Mouse (Mus musculus) liver, postnatal 0 days (tissue): ENCODE measurements around the gene Plscr2. TPM values are rescaled to one million over a fixed set of nuclear protein-coding genes. Genes with fewer than 3 reads are reported as not detected.

ENCODE experiments used
- ATAC-seq: fragments of 200-750 bp; cut with Nextera tagmentation; 2 replicates; pipeline ENCODE4 v1.8.0; 2017; ENCODE audit warnings: mild to moderate bottlenecking, moderate library complexity
- DNase-seq: peaks from one replicate; pipeline ENCODE4 v3.0.0-alpha.2; 2016
- H3K27ac ChIP-seq: fragments of 300-500 bp; sonication (generic); 2 replicates; pipeline ENCODE4 v1.5.1; 2014; ENCODE audit warnings: antibody characterized with exemption, moderate library complexity, mild to moderate bottlenecking, low read depth
- H3K27me3 ChIP-seq: fragments of 300-500 bp; sonication (generic); 2 replicates; pipeline ENCODE4 v1.6.1; 2014; ENCODE audit warnings: low read length, control low read depth, mixed read lengths; ENCODE audit not compliant: insufficient read depth
- H3K36me3 ChIP-seq: fragments of 300-500 bp; sonication (generic); replicated peaks from 2 replicates; pipeline ENCODE4 v1.6.1; 2014; ENCODE audit warnings: mild to moderate bottlenecking, control low read depth, low read length, moderate library complexity, mixed read lengths; ENCODE audit not compliant: insufficient read depth
- H3K4me1 ChIP-seq: fragments of 300-500 bp; sonication (generic); 2 replicates; pipeline ENCODE4 v1.6.1; 2014; ENCODE audit warnings: antibody characterized with exemption, mild to moderate bottlenecking, control low read depth; ENCODE audit not compliant: insufficient read depth
- H3K4me2 ChIP-seq: fragments of 300-500 bp; sonication (generic); 2 replicates; pipeline ENCODE4 v1.6.1; 2014; ENCODE audit warnings: low read depth, mild to moderate bottlenecking, low read length, moderate library complexity, mixed read lengths
- H3K4me3 ChIP-seq: fragments of 300-500 bp; sonication (generic); 2 replicates; pipeline ENCODE4 v1.5.1; 2014; ENCODE audit warnings: low read depth, low read length
- H3K9ac ChIP-seq: fragments of 300-500 bp; sonication (generic); replicated peaks from 2 replicates; pipeline ENCODE4 v1.6.1; 2014; ENCODE audit warnings: mild to moderate bottlenecking, moderate library complexity
- H3K9me3 ChIP-seq: fragments of 300-500 bp; sonication (generic); 2 replicates; pipeline ENCODE4 v1.6.1; 2016; ENCODE audit warnings: mild to moderate bottlenecking, control low read depth, low read length, mixed read lengths
- CTCF ChIP-seq: sonication (generic); IDR thresholded peaks from 2 replicates; pipeline ENCODE4 v1.5.1; 2016; ENCODE audit warnings: antibody characterized with exemption, low read depth
- EP300 ChIP-seq: IDR thresholded peaks from 2 replicates; pipeline ENCODE4 v1.6.1; 2016; ENCODE audit warnings: antibody characterized with exemption, low read depth, mild to moderate bottlenecking
- WGBS: fragments of 180-500 bp; shearing (Covaris S2); extraction: QIAGEN DNeasy Blood & Tissue Kit; methylation state at CpG from one replicate; pipeline ENCODE4 v1.1.7; 2014; ENCODE audit not compliant: insufficient replicate concordance; 5-methylcytosine and 5-hydroxymethylcytosine counted together
- polyA plus RNA-seq: library from polyadenylated mRNA; unstranded; fragments of >200 nt; fragmentation: Nextera tagmentation; extraction: Ambion mirVana; gene quantifications from 2 replicates; pipeline ENCODE4 v1.2.1, GENCODE M21; 2015

Gene Plscr2
- polyA plus RNA-seq, 1 experiment from 2014 or later = 2.2 TPM

DNA sequence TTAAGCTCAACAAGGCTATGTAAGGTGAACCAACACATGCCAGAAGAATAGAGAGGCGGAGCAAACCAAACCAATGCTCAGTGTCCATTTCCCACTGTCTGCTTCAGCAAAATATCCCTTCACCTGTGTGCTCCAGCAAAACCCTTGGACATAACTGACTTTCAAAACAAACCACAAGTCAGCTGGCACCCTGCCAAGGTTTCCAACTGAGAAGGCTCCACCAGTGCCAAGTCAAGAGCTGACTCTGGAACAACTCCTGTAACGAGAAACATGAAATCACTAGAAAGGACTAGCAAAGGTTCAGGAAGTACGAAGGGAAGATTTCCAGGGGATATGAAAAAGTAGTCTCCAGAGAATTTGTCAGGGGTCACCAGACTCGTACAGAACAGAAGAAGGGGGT, 4.5 kb upstream of the Plscr2 start:
- TF ChIP-seq CTCF (no peak), EP300 (no peak)
- ATAC-seq = no peak
- no peaks in the 10 kb centered on the region for H3K27me3 ChIP-seq
- WGBS = 59% methylated on average over 4 of the region's 4 CpGs
- peaks cover 6% of the 10 kb centered on the region; the same call in 1 of the 2 replicates for H3K36me3 ChIP-seq
- H3K9me3 ChIP-seq = no peaks in the 10 kb centered on the region
- H3K27ac ChIP-seq = peak overlapping the region; percentile 24; the same call in 1 of the 2 replicates
- peak; percentile 77 for DNase-seq
- peaks cover 30% of the 10 kb centered on the region for H3K4me1 ChIP-seq
- H3K4me2 ChIP-seq = no peak overlapping the region
- H3K4me3 ChIP-seq = no peak overlapping the region
- H3K9ac ChIP-seq = no peak overlapping the region

DNA sequence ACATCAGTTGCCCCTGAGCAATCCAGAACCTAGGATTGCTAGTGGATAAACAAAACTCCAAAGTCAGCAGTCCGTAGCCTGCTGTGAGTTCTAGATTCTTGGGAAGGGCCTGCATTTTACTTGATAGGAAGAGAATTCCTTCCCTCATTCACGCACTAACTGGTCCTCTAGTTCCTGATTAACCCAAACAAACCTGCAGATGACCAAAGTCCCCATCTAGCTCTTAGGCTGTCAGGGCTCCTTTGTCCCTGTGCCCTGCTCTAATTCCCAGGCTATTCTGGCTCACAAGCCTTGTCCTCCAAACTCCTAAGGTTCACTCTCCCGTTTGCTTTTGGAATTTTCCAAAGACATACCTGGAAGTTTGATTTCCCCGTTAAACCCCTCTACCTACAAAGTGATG, 2.8 kb upstream of the Plscr2 start:
- no peak overlapping the region for H3K27ac ChIP-seq
- ATAC-seq = no peak

DNA sequence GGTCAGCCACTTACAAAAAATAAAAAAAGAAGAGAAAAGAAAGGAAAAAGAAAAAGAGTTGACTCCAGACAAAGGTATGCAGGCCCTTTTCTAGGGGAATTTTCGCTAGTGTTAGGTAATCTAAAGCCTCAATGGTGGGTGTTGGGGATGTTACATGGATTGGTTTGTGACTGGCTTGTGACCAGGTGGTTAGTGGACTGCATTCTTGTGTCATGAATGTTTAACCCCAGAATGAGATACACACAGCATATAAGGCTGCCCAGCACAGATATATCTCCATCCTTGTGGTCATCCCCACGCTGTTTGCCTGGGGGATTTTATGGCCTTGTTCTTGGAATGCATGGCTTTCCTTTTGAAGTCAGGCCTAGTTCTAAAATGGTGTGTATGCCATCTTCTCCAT, 2.1 kb upstream of the Plscr2 start:
- no peak for TF ChIP-seq CTCF
- TF ChIP-seq EP300 = no peak
- ATAC-seq (no peak), DNase-seq (no peak)
- H3K9ac ChIP-seq = no peak overlapping the region
- H3K4me2 ChIP-seq = no peak overlapping the region
- H3K27ac ChIP-seq = no peak overlapping the region
- H3K9me3 ChIP-seq = no peaks in the 10 kb centered on the region
- 81% methylated on average over 2 of the region's 2 CpGs for WGBS
- peaks cover 30% of the 10 kb centered on the region for H3K4me1 ChIP-seq
- no peak overlapping the region for H3K4me3 ChIP-seq
- peaks cover 2% of the 10 kb centered on the region; the same call in 1 of the 2 replicates for H3K36me3 ChIP-seq
- no peaks in the 10 kb centered on the region for H3K27me3 ChIP-seq

More for the DNA sequence above, 2.8 kb upstream of the Plscr2 start:
- 66% methylated on average over 4 of the region's 4 CpGs for WGBS
- Histone ChIP-seq H3K4me1 (peaks cover 30% of the 10 kb centered on the region), H3K9me3 (no peaks in the 10 kb centered on the region), H3K4me2 (no peak overlapping the region), H3K9ac (no peak overlapping the region), H3K27me3 (no peaks in the 10 kb centered on the region), H3K36me3 (peaks cover 2% of the 10 kb centered on the region; the same call in 1 of the 2 replicates), H3K4me3 (no peak overlapping the region)
- TF ChIP-seq CTCF = no peak
- TF ChIP-seq EP300 = no peak
- DNase-seq = no peak

DNA sequence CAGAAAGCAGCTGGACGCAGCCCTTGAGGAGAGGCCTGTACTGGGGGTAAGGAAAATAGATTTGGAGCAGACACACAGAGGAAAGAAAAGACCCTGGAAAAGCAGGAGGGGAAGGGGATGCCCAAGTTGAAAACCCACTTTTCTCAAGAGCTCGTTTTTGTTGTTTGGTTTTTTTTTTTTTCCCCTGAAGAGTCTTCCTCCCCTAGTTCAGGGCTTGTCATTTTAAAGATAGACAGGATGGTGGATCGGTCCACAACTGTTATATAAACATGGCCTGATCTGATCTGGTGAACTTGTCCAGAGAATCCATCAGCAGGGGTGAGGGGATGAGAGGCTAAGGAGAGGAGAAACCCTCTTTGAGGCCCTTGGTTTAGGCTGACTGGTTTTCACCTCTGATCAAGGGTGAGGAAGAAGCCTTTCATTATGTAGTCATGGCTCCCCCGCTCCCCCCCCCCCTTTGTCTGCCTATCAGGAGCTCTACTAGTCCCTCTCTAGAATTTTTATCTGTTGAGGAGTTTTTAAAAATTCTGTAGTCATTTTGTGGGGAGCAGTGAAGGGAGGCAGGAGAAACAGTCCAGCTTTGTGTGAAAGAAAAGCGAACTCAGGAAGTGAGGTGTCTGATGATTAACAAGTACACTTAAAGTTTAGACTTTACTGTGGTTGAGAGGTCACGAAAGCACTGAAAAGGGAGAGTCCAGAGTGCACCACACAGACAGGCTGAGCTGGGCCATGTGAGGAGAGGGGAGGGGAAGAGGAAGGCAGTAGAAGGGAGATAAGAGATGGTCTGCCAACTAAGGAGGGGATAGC, 1.2 kb upstream of the Plscr2 start:
- no peak for TF ChIP-seq CTCF
- peak; percentile 38; the same call in 1 of the 2 replicates for TF ChIP-seq EP300
- Histone ChIP-seq H3K4me2 (0 out of 2 replicates have a peak overlapping the region, but pooled peaks have one; percentile 2), H3K27me3 (no peaks in the 10 kb centered on the region), H3K36me3 (no peaks in the 10 kb centered on the region; the same call in 1 of the 2 replicates), H3K9ac (no peak overlapping the region), H3K4me1 (peaks cover 30% of the 10 kb centered on the region), H3K4me3 (no peak overlapping the region), H3K27ac (peak overlapping the region; percentile 75), H3K9me3 (no peaks in the 10 kb centered on the region)
- peak; percentile 71 for ATAC-seq
- no peak for DNase-seq
- WGBS = 30% methylated on average over 6 of the region's 6 CpGs

DNA sequence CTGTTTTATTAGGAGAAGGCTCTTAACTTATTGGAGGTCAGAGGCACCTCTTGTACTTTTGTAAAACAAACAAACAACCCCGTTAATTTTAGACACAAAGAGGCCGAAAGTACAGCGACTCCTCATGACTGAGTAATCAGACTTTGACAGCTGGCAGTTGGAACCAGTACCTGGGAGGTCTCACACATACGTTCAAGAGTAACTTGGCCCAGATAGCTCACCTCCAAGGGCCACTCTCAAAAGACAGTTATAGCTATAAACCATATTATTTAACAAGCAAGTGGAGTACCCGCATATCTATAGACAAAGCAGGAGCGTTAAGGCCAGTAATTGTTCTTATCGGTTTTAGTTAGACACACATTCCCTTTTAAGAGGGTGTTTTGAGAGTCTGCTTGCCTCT, 958 bp downstream of the Plscr2 start:
- 40% methylated on average over 7 of the region's 7 CpGs for WGBS
- peak; percentile 35 for ATAC-seq
- no peak for DNase-seq
- H3K27ac ChIP-seq = peak overlapping the region; percentile 75
- no peak overlapping the region for H3K4me3 ChIP-seq
- no peaks in the 10 kb centered on the region for H3K9me3 ChIP-seq
- no peak overlapping the region for H3K9ac ChIP-seq
- no peaks in the 10 kb centered on the region for H3K36me3 ChIP-seq
- H3K4me1 ChIP-seq = peaks cover 24% of the 10 kb centered on the region
- H3K4me2 ChIP-seq = peak overlapping the region; percentile 11; the same call in 1 of the 2 replicates
- TF ChIP-seq EP300 (0 out of 2 replicates have a peak, but pooled peaks have one; percentile 42), CTCF (no peak)
- no peaks in the 10 kb centered on the region for H3K27me3 ChIP-seq

DNA sequence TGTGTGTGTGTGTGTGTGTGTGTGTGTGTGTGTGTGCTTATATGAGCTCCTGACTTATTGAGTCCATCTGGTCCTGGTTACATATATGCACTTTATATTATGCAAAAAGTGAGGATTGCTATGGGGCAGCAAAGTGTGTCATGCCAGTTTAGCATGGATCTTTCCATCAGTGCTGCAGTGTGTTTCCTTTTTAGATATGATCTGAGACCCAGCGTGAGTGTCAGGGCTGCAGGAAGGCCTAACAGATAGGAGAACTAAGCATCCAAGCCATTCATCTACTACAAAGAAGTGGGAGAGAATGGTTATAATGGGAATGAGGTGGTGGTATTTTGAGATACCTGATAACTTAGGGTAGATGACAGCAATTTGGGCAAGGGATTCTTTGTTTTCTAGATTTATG, 4.6 kb downstream of the Plscr2 start:
- H3K27me3 ChIP-seq = no peaks in the 10 kb centered on the region
- peaks cover 11% of the 10 kb centered on the region for H3K4me1 ChIP-seq
- H3K27ac ChIP-seq = no peak overlapping the region
- DNase-seq (no peak), ATAC-seq (no peak)
- no peak overlapping the region for H3K9ac ChIP-seq
- H3K4me2 ChIP-seq = no peak overlapping the region
- TF ChIP-seq CTCF (no peak), EP300 (no peak)
- no peaks in the 10 kb centered on the region for H3K36me3 ChIP-seq
- WGBS = 59% methylated on average over 1 of the region's 1 CpGs
- H3K4me3 ChIP-seq = no peak overlapping the region
- no peaks in the 10 kb centered on the region for H3K9me3 ChIP-seq
